Mouse (Mus musculus) liver (tissue): ENCODE results near the gene Smpd2.

Experiments used
- DNase-seq: peaks from one replicate; pipeline ENCODE4 v3.0.0-alpha.2; 2020; ENCODE audit warnings: mixed read lengths

The Smpd2 gene

DNA sequence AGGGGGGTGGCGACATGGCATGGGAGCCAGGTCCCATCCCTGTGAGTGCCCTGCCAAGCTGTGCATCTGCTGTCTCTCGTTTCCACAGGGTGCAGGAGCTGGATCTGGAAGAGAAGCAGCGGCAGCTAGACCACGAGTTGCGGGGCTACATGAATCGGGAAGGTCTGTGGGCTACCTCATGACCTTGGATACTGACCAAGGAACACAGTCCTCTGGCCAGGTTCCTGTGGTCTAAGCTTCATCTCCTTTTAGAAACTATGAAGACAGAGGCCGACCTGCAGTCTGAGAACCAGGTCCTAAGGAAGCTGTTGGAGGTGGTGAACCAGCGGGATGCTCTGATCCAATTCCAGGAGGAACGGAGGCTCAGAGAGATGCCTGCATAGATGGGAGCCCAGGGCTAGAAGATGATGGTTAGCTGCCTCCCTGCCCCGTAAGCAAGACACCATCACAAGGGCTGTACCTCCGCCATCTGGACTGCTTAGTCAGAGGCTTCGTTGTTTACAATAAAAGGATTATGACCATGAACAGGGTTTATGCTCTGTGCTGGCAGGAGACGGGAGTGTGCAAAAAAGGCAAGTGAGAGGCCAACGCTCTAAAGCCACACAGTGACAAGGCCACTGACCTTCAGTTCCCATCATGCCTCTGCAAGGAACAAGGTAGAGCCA lies 3.5 kb downstream of the Smpd2 start:
- no peak for DNase-seq

DNA sequence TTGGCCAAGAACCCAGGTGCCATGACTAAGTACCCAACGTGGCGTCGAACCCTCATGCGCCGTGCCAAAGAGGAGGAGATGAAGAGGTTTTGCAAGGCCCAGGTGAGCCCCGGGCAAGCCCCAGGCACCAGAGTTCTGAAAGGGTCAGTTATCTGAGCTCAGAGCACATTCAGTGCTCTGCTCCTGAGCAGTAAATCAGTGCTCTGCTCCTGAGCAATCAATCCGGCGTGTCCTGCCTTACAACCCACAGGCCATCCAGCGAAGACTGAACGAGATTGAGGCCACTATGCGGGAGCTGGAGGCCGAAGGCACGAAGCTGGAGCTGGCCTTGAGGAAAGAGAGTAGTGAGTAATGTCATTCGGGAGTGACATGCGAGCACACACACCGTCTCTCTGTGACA lies 4.4 kb downstream of the Smpd2 start:
- DNase-seq, result no peak

DNA sequence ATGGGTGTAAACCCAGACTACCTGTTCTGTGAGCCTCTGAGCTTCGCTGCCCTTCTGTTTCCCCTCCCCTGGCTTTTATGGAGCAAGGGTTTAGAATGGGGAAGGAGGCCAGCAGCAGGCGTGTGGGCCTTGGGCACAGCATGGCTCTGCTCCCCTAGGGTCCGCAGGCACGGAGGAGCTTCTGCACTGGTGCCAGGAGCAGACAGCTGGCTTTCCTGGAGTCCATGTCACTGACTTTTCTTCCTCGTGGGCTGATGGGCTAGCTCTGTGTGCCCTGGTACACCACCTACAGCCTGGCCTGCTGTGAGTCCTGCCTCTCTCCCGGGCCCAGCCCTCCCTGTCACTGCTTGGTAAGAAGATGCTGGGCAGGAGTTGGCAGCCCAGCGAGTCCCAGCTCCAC lies 7.7 kb downstream of the Smpd2 start:
- no peak for DNase-seq

DNA sequence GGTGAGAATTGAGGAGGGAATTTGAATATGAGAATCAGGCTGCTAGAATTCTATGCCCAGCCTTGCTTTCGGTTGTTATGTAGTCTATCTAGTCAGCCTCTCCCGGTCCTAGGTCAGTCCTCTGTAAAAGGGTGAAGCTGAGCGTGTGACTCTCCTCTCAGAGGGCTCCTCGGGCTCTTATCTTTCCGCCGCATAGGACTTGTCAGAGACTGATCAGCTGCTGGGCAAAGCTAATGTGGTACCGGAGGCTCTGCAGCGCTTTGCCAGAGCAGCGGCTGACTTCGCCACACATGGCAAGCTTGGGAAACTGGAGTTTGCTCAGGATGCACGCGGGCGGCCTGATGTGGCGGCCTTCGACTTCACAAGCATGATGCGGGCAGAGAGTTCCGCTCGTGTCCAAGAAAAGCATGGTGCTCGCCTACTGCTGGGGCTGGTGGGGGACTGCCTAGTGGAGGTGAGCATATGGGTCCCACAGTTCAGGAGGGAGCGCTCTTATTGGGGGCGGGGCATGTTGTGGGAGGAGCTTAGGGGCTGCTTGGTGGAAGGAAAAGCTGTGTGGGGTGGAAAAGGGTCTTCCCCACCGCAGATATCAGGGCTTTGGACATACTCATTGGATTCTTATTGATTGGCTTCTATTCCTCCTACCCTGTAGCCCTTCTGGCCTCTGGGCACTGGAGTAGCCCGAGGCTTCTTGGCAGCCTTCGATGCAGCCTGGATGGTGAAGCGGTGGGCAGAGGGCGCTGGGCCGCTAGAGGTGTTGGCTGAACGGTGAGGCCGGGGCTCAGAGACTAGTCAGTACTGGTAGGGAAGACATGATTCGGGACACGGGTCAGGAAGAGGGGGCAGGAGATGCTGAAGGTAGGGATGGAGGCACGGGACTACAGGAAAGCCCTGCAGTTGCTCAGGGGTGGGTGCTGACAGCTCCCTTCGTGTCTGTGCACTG lies 9.0 kb downstream of the Smpd2 start:
- DNase-seq, result peak; percentile 66

DNA sequence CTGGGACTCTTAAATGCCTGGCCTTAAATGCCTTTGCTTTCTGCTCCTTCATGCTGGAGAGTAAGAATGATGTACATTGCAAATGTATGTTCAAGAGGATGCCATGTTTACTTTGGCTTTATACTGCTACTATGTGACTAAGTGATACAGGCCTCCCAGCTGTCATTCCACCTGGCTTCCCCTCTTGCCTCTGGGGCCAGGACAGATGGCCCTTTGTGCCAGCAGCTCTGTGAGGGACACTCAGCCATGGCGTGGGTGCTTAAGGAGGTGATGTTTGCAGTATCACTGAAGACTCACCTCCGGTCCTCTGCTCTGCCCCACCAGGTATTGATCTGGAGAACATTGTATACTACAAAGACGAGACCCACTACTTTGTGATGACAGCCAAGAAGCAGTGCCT lies 10.2 kb downstream of the Smpd2 start:
- DNase-seq, result no peak

DNA sequence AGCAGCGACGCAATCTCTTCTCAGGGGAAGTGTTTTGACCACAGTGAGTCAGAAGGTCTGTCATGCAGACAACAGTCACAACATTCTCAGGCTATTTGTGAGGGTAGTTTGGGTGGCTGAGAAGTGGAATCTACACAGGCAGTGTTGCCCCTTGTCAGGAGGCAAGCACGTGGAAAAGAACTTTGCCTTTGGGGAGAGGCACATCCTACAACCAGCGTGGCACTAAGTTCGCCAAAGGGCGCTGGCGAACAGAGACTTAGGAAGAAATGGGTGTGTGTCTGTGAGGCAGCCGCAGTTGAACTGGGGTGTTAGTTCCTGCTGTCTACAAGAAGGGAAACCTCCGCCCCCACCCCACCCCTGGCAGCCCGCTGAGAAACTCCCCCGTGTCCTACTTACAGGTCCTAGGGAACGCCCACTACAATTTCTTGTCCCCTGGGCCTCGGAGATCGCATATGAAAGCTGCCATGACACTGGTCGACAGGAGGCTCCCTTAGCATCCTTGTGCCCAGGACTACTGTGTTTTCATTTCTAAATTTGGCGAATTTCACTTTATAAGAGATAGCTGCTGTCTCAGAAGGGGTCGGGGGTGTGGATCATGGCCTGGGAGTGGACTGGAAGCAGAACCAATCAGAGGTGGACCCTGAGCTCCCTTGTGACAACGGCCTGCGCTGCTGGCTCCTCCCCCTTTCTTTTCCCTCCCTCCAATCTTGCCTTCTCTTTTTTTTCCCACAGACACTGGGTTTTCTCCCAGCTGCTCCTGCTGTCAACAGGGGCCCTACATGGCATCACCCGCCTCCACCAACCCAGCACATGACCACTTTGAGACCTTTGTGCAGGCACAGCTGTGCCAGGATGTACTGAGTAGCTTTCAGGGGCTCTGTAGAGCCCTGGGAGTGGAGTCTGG lies 12.6 kb downstream of the Smpd2 start:
- peak; percentile 70 for DNase-seq

DNA sequence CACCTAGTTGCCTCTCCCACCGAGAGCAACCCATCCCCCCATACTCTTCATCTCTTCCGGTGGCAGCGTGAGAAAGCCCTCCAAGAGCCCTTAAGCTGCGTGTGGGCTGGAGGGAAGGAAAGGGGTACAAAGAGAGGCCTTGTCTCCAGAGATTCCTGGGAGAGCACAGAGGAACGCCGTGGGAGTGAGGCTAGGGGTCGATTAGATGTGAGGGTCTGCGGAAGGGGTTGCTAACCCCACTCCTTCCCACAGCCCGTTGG lies 13.2 kb downstream of the Smpd2 start:
- no peak for DNase-seq

DNA sequence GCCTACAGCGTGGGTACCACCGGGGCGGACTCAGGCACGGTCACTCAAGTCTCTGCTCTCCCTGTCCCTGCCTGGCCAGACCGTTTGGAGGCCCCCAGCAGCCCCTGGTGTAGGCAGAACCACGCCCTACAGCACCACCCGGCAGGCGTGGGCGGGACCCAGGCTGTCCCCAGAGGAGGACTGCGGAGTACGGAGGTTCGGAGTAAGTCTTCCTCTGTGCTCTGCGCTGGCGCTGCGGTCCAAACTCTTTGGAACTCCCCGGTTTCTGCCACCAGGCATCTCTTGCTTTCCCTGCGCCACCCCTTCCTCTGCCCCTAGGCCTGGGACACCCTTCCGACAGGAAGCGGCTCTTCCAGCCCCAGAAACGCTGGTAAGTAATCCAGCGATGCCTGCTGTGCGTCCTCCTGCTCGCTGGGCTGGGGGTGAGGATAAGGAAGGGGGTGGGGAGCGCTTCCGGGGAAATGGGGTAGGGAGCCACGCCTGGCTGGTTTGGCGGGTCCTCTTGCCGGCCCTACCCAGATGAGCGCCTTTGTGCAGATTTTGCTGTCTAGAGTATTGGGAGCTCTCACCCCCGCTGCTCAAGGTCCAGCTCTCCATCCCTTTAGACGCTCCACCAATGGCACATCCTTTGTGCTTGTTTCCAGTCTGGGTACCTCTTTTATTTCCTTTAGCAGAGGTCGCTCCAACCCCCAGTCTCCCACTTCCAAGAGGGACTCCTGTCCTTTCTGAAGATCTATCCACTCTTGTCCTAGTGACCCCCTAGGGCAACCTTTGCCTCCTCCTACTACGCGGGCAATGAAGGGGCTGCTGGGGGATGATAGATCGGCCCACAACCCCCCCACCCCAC lies 13.8 kb downstream of the Smpd2 start, which contains the start of gene Mical1:
Mical1 (plus strand) TSS at position 144 of the 847 bp plus-strand sequence.
- DNase-seq, result peak; percentile 83

DNA sequence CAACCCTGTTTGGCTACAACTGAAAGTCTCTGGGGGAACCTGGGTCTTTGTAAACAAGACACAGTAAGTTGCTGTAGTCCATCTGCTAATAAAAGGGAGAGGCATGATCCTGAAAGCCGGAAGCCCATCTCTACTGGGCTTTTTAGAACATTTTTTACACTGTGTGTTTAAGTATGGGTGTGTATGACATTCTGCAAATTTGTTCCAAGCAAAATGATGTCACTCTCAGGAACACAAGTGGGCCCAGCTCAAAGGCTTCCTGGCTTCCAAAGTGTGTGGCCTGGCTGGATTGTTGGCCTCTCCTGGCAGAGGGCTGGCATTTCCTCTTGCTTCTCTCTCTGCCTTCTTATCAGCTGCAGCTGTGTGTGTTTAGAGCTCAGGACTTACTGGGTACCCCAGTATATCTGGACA lies 15.2 kb downstream of the Smpd2 start:
- DNase-seq, result no peak

DNA sequence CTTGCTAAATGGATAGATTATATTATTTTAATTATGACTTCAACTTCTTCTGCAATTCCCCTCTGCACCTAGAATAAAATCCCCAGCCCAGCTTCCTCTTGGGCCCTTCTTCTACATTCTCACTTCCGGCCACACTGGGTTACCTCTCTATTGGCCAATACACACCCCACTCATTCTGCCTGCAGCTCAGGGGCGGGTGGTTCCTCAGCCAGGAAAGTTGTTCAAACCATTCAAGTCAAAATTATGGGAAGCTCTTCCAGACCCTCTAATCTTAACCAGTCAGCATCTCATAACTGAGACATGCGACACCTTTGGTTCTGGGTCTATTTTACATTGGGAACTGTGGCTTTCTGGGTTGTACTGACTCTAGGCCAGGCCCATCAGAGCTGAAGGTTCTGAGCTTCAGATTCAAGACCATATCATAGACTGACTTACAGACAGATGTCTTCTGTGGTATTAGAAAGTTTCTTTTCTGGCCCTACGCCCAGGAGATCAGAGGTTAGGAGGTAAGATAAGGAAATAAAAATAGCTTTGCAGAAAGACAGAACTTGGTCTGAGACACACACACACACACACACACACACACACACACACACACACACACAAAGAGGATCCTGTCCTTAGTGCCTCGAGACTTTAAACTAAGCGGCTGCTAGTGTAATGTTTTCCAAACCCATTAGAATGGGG lies 16.2 kb downstream of the Smpd2 start:
- DNase-seq, result peak; percentile 36

DNA sequence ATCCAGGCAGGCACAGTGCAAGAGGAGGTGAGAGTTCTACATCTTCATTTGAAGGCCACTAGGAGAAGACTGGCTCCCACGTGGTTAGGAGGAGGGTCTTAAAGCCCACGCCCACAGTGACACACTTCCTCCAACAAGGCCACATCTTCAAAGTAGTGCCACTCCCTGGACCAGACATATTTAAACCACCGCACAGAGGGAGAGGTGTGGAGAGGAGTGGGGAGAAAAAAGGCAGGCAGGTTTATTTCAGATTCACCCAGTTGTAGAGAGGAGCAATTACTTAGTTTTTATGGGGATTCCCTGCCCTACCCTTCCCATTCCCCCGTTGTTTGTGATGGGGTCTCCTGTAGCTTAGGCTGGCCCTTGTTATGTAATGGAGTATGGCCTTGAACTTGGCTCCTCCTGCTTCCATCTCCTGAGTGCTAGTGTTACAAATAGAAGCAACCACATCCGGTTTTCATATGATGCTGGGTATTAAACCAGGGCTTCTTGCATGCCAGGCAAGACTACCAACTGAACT lies 17.1 kb downstream of the Smpd2 start:
- no peak for DNase-seq

DNA sequence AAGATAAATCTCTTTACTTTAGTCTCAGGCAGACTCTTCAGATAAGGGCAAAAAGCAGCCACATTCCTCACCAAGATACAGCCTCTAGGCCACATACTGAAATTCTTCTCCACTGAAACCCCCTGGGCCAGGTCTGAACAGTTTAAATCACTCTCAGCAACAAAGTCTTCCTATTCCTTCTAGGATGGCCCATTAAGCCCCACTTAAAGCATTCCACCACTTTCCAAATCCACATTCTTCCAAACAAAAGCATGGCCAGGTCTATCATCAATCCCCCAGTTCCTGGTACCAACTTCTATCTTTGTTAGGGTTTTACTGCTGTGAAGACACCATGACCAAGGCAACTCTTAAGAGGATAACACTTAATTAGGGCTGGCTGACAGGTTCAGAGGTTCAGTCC lies 17.6 kb downstream of the Smpd2 start:
- no peak for DNase-seq

DNA sequence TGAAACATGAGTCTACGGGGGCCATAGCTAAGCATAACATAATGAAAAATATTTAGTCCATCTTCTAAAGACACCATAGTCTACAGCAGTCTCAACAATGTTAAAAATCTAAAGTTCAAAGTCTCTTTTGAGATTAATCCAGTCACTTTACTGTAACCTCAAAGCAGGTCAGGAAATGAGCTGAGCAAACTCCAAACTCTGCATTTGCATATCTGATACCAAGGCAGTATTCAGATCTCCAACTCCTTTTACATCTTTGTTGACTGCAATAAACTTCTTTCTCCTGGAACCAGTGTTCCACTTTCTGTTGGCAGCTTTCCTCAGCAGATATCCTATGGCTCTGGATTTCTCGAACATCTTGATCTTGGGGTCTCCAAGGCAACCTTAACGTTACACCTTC lies 19.5 kb downstream of the Smpd2 start:
- DNase-seq, result no peak

DNA sequence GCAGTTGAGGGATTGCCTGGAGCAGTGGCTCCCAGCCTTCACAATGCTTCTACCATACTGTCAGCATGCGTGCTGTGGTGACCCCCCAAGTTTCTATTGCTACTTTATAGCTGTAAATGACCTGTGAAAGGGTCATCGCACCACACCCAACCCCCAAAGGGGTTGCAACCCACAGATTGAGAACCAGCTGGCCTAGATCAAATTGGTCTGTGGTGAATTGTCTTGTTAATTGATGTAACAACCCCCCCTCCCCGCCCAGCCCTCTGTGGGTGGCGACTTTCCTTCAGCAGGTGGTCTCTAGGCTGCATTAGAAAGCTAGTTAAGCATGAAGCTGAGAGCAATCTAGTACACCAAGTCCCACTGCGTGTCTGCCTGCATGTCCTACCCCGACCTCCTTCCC lies 22.8 kb downstream of the Smpd2 start:
- DNase-seq, result no peak

DNA sequence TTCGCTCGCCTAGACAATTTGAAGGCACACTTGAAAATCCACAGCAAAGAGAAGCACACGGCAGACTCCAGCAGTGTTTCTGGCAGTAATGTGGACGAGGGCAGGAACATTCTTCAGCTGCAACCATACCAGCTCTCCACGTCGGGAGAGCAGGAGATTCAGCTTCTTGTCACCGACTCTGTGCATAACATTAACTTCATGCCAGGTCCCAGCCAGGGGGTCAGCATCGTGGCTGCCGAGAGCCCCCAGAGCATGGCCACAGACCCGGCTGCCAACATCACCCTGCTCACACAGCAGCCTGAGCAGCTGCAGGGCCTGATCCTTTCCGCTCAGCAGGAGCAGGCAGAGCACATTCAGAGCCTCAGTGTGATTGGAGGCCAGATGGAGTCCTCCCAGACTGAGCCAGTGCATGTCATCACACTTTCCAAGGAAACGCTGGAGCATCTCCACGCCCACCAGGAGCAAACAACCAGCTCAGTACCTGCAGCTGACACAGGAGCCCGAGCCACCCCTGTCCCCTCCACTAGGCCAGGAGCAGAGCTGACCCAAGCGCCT lies 25.7 kb downstream of the Smpd2 start:
- DNase-seq, result no peak

DNA sequence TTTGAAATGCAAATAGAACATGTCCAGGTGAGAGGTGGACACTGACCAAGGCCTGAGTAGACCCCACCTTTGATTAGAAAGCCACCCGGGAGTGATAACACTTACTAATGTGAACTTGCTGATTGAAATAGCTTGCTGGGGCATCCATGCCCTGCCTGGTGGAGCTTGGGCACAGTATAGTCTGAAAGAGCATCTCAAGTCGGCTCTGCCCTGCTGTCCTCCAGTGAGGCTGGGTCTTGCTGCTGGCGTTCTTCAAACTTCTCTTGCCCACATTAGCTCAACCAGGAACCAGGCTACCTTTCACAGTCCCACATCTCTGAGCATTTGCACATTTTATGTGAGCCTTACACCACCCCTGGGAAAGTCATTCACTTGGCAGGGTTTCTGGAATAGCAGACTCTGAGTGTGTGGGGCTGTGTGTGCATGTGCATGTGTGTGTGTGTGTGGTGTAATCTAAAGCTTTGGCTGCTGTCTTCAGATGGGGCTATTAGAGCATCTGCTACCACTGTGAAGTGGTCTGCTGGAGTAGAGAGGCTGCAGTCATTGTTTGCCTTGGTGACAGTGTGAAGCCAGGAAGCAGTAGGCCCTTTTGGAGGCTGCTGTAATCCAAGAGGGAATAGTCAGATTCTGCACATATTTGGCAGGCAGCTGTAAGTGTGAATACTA lies 29.0 kb downstream of the Smpd2 start:
- DNase-seq, result no peak

DNA sequence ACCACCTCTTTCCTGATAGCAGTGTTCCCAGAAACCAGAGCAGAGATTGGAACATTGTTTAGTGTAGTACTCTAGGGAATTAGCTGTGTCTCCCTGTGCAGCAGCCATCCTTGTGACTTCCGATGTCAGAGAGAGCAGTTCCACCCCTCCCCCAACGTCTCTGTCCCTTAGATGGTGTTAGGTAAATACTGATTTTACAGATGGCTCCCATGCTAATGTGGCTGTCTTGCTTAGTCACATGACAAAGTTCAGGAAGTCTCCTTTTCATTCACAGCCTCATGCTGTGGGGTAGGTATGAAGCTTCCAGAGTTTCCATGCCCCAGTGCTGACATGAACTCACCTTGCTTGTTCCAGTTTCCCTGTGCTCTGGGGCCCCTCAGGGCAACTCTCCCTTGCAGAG lies 29.7 kb downstream of the Smpd2 start:
- DNase-seq, result no peak

DNA sequence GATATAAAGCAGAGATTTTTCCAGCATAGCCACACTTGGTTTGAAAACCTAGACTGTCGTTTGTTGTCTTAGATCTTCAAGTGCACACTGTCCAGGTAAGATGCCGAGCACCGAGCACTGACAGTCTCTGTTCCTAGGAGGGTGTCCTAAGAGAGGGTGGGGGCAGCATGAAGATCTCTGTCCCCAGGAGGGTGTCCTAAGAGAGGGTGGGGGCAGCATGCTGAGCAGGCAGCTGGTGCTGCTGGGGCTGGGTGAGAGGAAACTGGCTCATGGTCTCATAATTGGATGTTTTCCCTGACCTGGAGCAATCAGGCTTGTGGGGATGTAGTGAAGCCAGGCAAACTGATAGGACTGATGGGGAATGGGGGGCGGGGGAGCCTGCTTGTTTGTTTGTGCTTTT lies 30.2 kb downstream of the Smpd2 start:
- no peak for DNase-seq

DNA sequence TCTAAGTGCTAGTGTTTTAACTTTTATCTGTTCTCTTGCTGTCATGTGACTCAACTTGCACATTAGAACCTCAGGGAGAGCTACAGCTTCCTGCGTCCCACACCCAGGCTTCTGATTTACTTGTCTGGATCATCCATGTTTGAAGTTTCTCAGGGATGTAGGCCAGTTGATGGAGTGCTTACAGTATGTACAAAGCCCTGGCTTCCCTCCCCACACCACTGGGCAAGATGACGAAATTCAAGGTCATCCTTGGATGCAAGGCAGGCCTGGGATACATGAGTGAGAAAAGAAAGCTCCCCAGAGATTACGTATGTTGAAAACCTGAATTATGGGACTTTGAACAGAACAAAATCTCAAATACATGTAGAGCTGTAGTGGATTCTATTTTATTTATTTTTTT lies 37.4 kb downstream of the Smpd2 start:
- DNase-seq, result no peak

DNA sequence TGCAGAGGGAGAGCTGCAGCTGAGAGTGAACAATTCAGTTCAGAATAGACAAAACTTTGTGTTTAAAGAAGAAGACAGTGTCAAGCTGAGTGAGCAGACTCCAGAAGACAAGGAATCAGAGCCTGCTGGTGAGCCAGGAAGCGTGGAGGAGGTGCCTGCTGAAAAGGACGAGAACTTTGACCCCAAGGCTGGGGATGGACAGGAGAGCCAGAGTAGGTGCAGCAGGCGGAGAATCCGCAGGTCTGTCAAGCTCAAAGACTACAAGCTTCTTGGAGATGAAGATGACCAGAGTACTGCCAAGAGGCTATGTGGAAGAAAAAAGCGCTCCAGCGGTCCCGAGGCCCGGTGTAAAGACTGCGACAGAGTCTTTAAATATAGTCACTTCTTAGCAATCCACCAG lies 38.5 kb downstream of the Smpd2 start:
- DNase-seq, result no peak
